Comparison of ENCODE assay signal across 9 mouse cellular contexts in the genomic region with DNA sequence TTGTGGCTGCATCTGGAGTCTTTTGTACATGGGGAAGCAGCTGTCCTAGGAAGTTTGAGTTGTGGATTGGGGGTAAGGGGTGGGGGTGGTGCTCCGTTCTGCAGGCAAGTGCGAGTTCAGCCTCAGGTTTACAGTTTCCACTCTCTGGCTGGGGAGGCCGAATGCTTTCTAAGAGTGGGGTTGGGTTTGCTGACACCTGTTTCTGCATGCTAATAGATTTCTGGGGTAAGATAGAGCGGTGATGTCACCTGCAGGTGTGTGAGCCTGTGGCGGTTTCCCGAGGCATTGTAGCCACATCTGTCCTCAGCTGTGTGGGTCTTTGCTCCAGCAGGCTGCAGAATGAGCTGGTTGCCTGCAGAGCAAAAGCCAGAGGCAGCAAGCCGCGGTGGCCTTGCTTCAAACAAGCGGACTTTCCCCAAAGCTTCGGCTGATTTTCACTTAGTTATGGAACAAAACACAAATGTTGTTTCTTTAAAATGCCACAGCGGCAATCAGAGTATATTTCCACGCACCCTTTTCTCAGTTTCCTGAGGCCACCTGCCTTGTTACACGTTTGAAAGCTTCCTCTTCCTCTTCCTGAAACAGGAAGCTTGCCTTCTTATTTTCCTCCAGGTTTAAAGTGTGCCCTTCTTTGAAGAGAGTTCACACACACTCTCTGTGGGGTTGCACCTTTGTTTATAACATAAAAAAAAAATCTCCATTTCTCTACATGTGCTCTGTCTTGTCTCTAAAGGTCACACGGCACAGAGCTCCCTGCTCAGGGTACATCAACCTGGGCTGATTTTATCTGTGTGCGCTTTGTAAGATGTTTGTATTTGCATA.
DNase-seq lines count a peak whose midpoint lies in the region; ATAC-seq and TF ChIP-seq lines count a peak whose summit lies in the region.
"Had no signal": no experiment of that assay in that cellular context is flagged by ENCODE, and none has a peak within 500 bp of the region (broad histone marks: within the 10 kb centered on the region; RNA-seq: fewer than 3 reads in every experiment).

No protein-coding gene starts in this region.

- peaks cover 5% of the 10 kb centered on the region; the same call in 1 of the 2 replicates for H3K4me1 ChIP-seq in heart, postnatal 0 days (ENCODE audit: control insufficient read depth, insufficient read depth)
- H3K4me1 ChIP-seq in heart, embryonic 10.5 days, result peaks cover 26% of the 10 kb centered on the region
- H3K4me1 ChIP-seq in embryonic facial prominence, embryonic 11.5 days (ENCODE audit: control insufficient read depth, insufficient read depth, low read length), result peaks cover 4% of the 10 kb centered on the region; the same call in 1 of the 2 replicates

- no peak for DNase-seq in heart, postnatal 0 days (ENCODE audit: low spot score)
- no peak for DNase-seq in heart, embryonic 10.5 days (ENCODE audit: low spot score)
- DNase-seq in CD4-positive helper T cell, adult 2 months (ENCODE audit: low read depth, low spot score), result peak; percentile 82
- DNase-seq in embryonic facial prominence, embryonic 11.5 days (ENCODE audit: low spot score), result peak; percentile 19
- DNase-seq in naive thymus-derived CD4-positive, alpha-beta T cell, adult 2 months (ENCODE audit: low read depth), result peak; percentile 86
- DNase-seq in cerebellum, adult 18-20 months, result no peak
- no peak for DNase-seq in retina, embryonic 14.5 days (ENCODE audit: low spot score)
- DNase-seq in layer of hippocampus, postnatal 25 days (ENCODE audit: extremely low spot score in 1 of 2, low spot score in 1 of 2), result no peak

- 43% methylated on average over 15 of the region's 15 CpGs for WGBS in heart, postnatal 0 days
- WGBS in heart, embryonic 10.5 days, result 31% methylated on average over 15 of the region's 15 CpGs
- 25% methylated on average over 15 of the region's 15 CpGs for WGBS in embryonic facial prominence, embryonic 11.5 days

- no peaks in the 10 kb centered on the region for H3K36me3 ChIP-seq in heart, postnatal 0 days (replicated peaks; ENCODE audit: control insufficient read depth, insufficient read depth, low read length)
- no peaks in the 10 kb centered on the region for H3K36me3 ChIP-seq in heart, embryonic 10.5 days
- no peaks in the 10 kb centered on the region for H3K36me3 ChIP-seq in embryonic facial prominence, embryonic 11.5 days (replicated peaks; ENCODE audit: control insufficient read depth, insufficient read depth, low read depth, low read length)

- H3K9me3 ChIP-seq in heart, postnatal 0 days (replicated peaks; ENCODE audit: control insufficient read depth, low read length), result no peaks in the 10 kb centered on the region
- H3K9me3 ChIP-seq in heart, embryonic 10.5 days, result no peaks in the 10 kb centered on the region
- H3K9me3 ChIP-seq in embryonic facial prominence, embryonic 11.5 days (replicated peaks; ENCODE audit: control insufficient read depth, low read length), result no peaks in the 10 kb centered on the region

- no peak for TF ChIP-seq EP300 in heart, postnatal 0 days (IDR thresholded peaks at IDR 0.05; ENCODE audit: low read depth)

- H3K4me3 ChIP-seq in heart, postnatal 0 days (ENCODE audit: low read depth, low read length), result no peak overlapping the region
- H3K4me3 ChIP-seq in heart, embryonic 10.5 days, result no peak overlapping the region; the same call in 1 of the 2 replicates
- no peak overlapping the region for H3K4me3 ChIP-seq in embryonic facial prominence, embryonic 11.5 days (ENCODE audit: low read depth, low read length)

- peak overlapping the region; percentile 30; the same call in 1 of the 2 replicates for H3K27ac ChIP-seq in heart, postnatal 0 days (ENCODE audit: low read depth)
- no peak overlapping the region; the same call in 1 of the 2 replicates for H3K27ac ChIP-seq in heart, embryonic 10.5 days
- H3K27ac ChIP-seq in embryonic facial prominence, embryonic 11.5 days (replicated peaks; ENCODE audit: low read depth, low read length), result no peak overlapping the region
- H3K27ac ChIP-seq: macrophage had no signal

- ATAC-seq in heart, postnatal 0 days (ENCODE audit: insufficient read depth, low read depth), result no peak
- peak; percentile 50; the same call in 1 of the 2 replicates for ATAC-seq in embryonic facial prominence, embryonic 11.5 days (replicated peaks; ENCODE audit: insufficient number of reproducible peaks, low FRiP score, low TSS enrichment, low read depth)

- no peak for TF ChIP-seq CTCF in heart, postnatal 0 days (IDR thresholded peaks at IDR 0.05; ENCODE audit: low read depth)

- H3K27me3 ChIP-seq in heart, postnatal 0 days (ENCODE audit: control insufficient read depth, insufficient read depth, low read length), result no peaks in the 10 kb centered on the region
- peaks cover 7% of the 10 kb centered on the region; the same call in 1 of the 2 replicates for H3K27me3 ChIP-seq in heart, embryonic 10.5 days (ENCODE audit: insufficient read depth, poor library complexity, severe bottlenecking)
- no peaks in the 10 kb centered on the region for H3K27me3 ChIP-seq in embryonic facial prominence, embryonic 11.5 days (ENCODE audit: control insufficient read depth, insufficient read depth, low read length)

- peak overlapping the region; percentile 7; the same call in 1 of the 2 replicates for H3K4me2 ChIP-seq in heart, postnatal 0 days (ENCODE audit: low read depth, low read length)
- H3K4me2 ChIP-seq in embryonic facial prominence, embryonic 11.5 days (ENCODE audit: low read depth, low read length), result no peak overlapping the region

- no peak overlapping the region for H3K9ac ChIP-seq in heart, postnatal 0 days (replicated peaks; ENCODE audit: low read depth, low read length)
- no peak overlapping the region for H3K9ac ChIP-seq in embryonic facial prominence, embryonic 11.5 days (replicated peaks; ENCODE audit: low read length)

Comparison
In these comparisons a context has a peak if more than half of its experiments do, and no peak if none do; other contexts are left out.
1. DNase-seq: peak in CD4-positive helper T cell, adult 2 months (single experiment), embryonic facial prominence, embryonic 11.5 days (single experiment) and naive thymus-derived CD4-positive, alpha-beta T cell, adult 2 months (single experiment); none in heart, postnatal 0 days (single experiment), heart, embryonic 10.5 days (single experiment), cerebellum, adult 18-20 months (0 of 2), retina, embryonic 14.5 days (single experiment) and layer of hippocampus, postnatal 25 days (0 of 2).